Mouse (Mus musculus) hindbrain, embryonic 13.5 days (tissue): Measurements from ENCODE around the gene Gpc3. TPM values are rescaled to one million over a fixed set of nuclear protein-coding genes. Genes with fewer than 3 reads are reported as not detected.

Experiments used
- ATAC-seq: fragments of 200-750 bp; cut with Nextera tagmentation; 2 replicates; pipeline ENCODE4 v1.8.0; 2017; ENCODE audit warnings: moderate TSS enrichment; ENCODE audit not compliant: low FRiP score
- H3K27ac ChIP-seq: fragments of 300-500 bp; sonication (generic); 2 replicates; pipeline ENCODE4 v1.5.1; 2015; ENCODE audit warnings: inconsistent platforms, mild to moderate bottlenecking, moderate library complexity
- H3K27me3 ChIP-seq: fragments of 300-500 bp; sonication (generic); 2 replicates; pipeline ENCODE4 v1.6.1; 2015; ENCODE audit warnings: mild to moderate bottlenecking, inconsistent platforms
- H3K36me3 ChIP-seq: fragments of 300-500 bp; sonication (generic); 2 replicates; pipeline ENCODE4 v1.6.1; 2015; ENCODE audit warnings: mild to moderate bottlenecking, inconsistent platforms
- H3K4me1 ChIP-seq: fragments of 300-500 bp; sonication (generic); replicated peaks from 2 replicates; pipeline ENCODE4 v1.6.1; 2015; ENCODE audit warnings: inconsistent platforms
- H3K4me2 ChIP-seq: fragments of 300-500 bp; sonication (generic); 2 replicates; pipeline ENCODE4 v1.6.1; 2015; ENCODE audit warnings: inconsistent platforms, mild to moderate bottlenecking, moderate library complexity
- H3K4me3 ChIP-seq: fragments of 300-500 bp; sonication (generic); 2 replicates; pipeline ENCODE4 v1.5.1; 2015; ENCODE audit warnings: mild to moderate bottlenecking, inconsistent platforms
- H3K9ac ChIP-seq: fragments of 300-500 bp; sonication (generic); 2 replicates; pipeline ENCODE4 v1.6.1; 2015; ENCODE audit warnings: mild to moderate bottlenecking, inconsistent platforms
- H3K9me3 ChIP-seq: fragments of 300-500 bp; sonication (generic); 2 replicates; pipeline ENCODE4 v1.6.1; 2016; ENCODE audit warnings: inconsistent platforms
- WGBS: fragments of 180-500 bp; shearing (Covaris S2); methylation state at CpG from one replicate; pipeline ENCODE4 v1.1.7; 2015; 5-methylcytosine and 5-hydroxymethylcytosine counted together
- microRNA counts: library from miRNA; unstranded; fragments of <30 nt; microRNA quantifications from one replicate; lab custom pipeline; 2016
- microRNA-seq: library from miRNA; unstranded; fragments of <30 nt; microRNA quantifications from one replicate; pipeline ENCODE4, GENCODE M21; 2016
- polyA plus RNA-seq: library from polyadenylated mRNA; unstranded; fragments of >200 nt; fragmentation: Nextera tagmentation; extraction: Ambion mirVana; gene quantifications from 2 replicates; pipeline ENCODE4 v1.2.1, GENCODE M21; 2015

Gpc3 gene
- polyA plus RNA-seq, 1 experiment from 2014 or later: 110 TPM

DNA sequence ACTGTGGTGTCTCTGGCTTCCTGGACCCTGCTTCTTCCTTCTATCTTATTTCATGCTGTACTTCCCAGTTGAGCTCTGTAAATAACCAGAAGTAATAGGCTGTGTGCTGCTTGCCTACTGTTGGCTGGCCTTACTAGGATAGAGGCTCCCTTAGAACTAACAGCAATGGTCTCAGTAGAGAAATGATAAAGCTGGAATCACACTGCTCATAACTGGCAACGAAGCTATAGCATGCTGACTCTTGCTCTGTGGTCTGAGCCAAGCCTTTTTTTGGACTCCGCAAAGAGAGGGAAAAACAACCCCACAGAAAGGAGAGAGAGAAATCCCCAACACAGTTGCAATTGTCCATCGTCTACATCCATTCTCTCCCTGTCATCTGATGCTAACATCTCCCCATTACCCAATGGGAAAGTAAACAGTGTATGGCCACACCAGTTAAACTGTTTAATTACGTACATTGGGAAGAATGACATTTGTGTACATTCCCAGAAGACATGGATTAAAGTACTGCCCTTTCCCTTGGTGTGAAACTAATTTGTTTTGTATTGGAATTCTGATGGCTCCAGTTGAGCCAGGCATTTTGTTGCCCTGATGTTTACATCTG lies 368.0 kb downstream of the Gpc3 start:
- no peak overlapping the region for H3K9ac ChIP-seq
- H3K9me3 ChIP-seq: no peaks in the 10 kb centered on the region
- H3K4me3 ChIP-seq: no peak overlapping the region
- H3K36me3 ChIP-seq: no peaks in the 10 kb centered on the region
- no peak overlapping the region for H3K4me2 ChIP-seq
- WGBS: 80% methylated on average over 4 of the region's 4 CpGs
- H3K27ac ChIP-seq: no peak overlapping the region
- no peaks in the 10 kb centered on the region for H3K4me1 ChIP-seq
- no peak for ATAC-seq
- no peaks in the 10 kb centered on the region for H3K27me3 ChIP-seq

- no peak overlapping the region for H3K9ac ChIP-seq
- ATAC-seq: no peak
- no peaks in the 10 kb centered on the region for H3K4me1 ChIP-seq
- H3K27me3 ChIP-seq: no peaks in the 10 kb centered on the region
- H3K36me3 ChIP-seq: no peaks in the 10 kb centered on the region
- WGBS: 89% methylated on average over 4 of the region's 4 CpGs
- H3K4me3 ChIP-seq: no peak overlapping the region
- H3K27ac ChIP-seq: no peak overlapping the region
- H3K4me2 ChIP-seq: no peak overlapping the region
- H3K9me3 ChIP-seq: no peaks in the 10 kb centered on the region
Measured at GRCm38 (mm10) chrX:52237470-52237869, 376.3 kb downstream of the Gpc3 start.

GRCm38 (mm10) chrX:52231984-52232383 lies 381.8 kb downstream of the Gpc3 start:
- WGBS: 73% methylated on average over 7 of the region's 7 CpGs
- Histone ChIP-seq H3K4me2 (no peak overlapping the region), H3K4me1 (no peaks in the 10 kb centered on the region), H3K27ac (no peak overlapping the region), H3K9me3 (no peaks in the 10 kb centered on the region), H3K27me3 (no peaks in the 10 kb centered on the region), H3K36me3 (no peaks in the 10 kb centered on the region), H3K9ac (no peak overlapping the region), H3K4me3 (no peak overlapping the region)
- no peak for ATAC-seq

- Histone ChIP-seq H3K27me3 (no peaks in the 10 kb centered on the region), H3K9me3 (no peaks in the 10 kb centered on the region), H3K4me1 (no peaks in the 10 kb centered on the region), H3K9ac (no peak overlapping the region), H3K36me3 (no peaks in the 10 kb centered on the region), H3K4me2 (no peak overlapping the region), H3K27ac (no peak overlapping the region), H3K4me3 (no peak overlapping the region)
- 81% methylated on average over 4 of the region's 4 CpGs for WGBS
- no peak for ATAC-seq
Measured at GRCm38 (mm10) chrX:52230711-52231110, 383.0 kb downstream of the Gpc3 start.

MicroRNAs within 50 kb of the gene (microRNA counts, 519-probe panel; counts per million panel counts)
- 487 counts per million, percentile 1 among the panel's probes with 10 or more counts for microRNA mmu-miR-717 (lab: Ali Mortazavi, UCI)

Small RNA genes within 50 kb of the gene (microRNA-seq; reads per million reads assigned to microRNA genes)
- not detected for gene Mir6384
- gene Mir717: not detected

Other genes with a start within 250 kb of the Gpc3 start
- 4.1 and 5.4 TPM in 2 replicates for gene Ccdc160, start 177.2 kb upstream of the Gpc3 start, polyA plus RNA-seq